Mouse (Mus musculus) midbrain, embryonic 14.5 days (tissue): Measurements from ENCODE around the gene Ttll3. TPM values are rescaled to one million over a fixed set of nuclear protein-coding genes. Genes with fewer than 3 reads are reported as not detected.

Source experiments
- ATAC-seq: fragments of 200-750 bp; cut with Nextera tagmentation; 2 replicates; pipeline ENCODE4 v1.8.0; 2017; ENCODE audit warnings: moderate number of reproducible peaks, moderate library complexity; ENCODE audit not compliant: low FRiP score, low TSS enrichment
- DNase-seq: peaks from one replicate; pipeline ENCODE4 v3.0.0-alpha.2; 2015
- H3K27ac ChIP-seq: fragments of 300-500 bp; sonication (generic); replicated peaks from 2 replicates; pipeline ENCODE4 v1.5.1; 2014; ENCODE audit warnings: mild to moderate bottlenecking, low read depth, low read length, moderate library complexity
- H3K27me3 ChIP-seq: fragments of 300-500 bp; sonication (generic); 2 replicates; pipeline ENCODE4 v1.6.1; 2014; ENCODE audit warnings: low read length, control low read depth, mixed read lengths; ENCODE audit not compliant: control insufficient read depth, insufficient read depth
- H3K36me3 ChIP-seq: fragments of 300-500 bp; sonication (generic); 2 replicates; pipeline ENCODE4 v1.6.1; 2014; ENCODE audit warnings: low read length, control low read depth; ENCODE audit not compliant: control insufficient read depth, insufficient read depth
- H3K4me1 ChIP-seq: fragments of 300-500 bp; sonication (generic); 2 replicates; pipeline ENCODE4 v1.6.1; 2014; ENCODE audit warnings: mild to moderate bottlenecking, antibody characterized with exemption, low read length, control low read depth; ENCODE audit not compliant: control insufficient read depth, insufficient read depth
- H3K4me2 ChIP-seq: fragments of 300-500 bp; sonication (generic); 2 replicates; pipeline ENCODE4 v1.6.1; 2014; ENCODE audit warnings: mild to moderate bottlenecking, low read length, moderate library complexity
- H3K4me3 ChIP-seq: fragments of 300-500 bp; sonication (generic); replicated peaks from 2 replicates; pipeline ENCODE4 v1.5.1; 2014; ENCODE audit warnings: low read depth, low read length
- H3K9ac ChIP-seq: fragments of 300-500 bp; sonication (generic); replicated peaks from 2 replicates; pipeline ENCODE4 v1.6.1; 2014; ENCODE audit warnings: mild to moderate bottlenecking, low read length, moderate library complexity
- H3K9me3 ChIP-seq: fragments of 300-500 bp; sonication (generic); 2 replicates; pipeline ENCODE4 v1.6.1; 2016; ENCODE audit warnings: low read length, control low read depth, mixed read lengths; ENCODE audit not compliant: control insufficient read depth
- WGBS: fragments of 180-500 bp; shearing (Covaris S2); extraction: QIAGEN DNeasy Blood & Tissue Kit; methylation state at CpG from one replicate; pipeline ENCODE4 v1.1.7; 2014; 5-methylcytosine and 5-hydroxymethylcytosine counted together
- polyA plus RNA-seq: library from polyadenylated mRNA; unstranded; fragments of >200 nt; fragmentation: Nextera tagmentation; extraction: Ambion mirVana; gene quantifications from 2 replicates; pipeline ENCODE4 v1.2.1, GENCODE M21; 2014

Gene Ttll3
- polyA plus RNA-seq: 7.3 and 7.8 TPM in 2 replicates

DNA sequence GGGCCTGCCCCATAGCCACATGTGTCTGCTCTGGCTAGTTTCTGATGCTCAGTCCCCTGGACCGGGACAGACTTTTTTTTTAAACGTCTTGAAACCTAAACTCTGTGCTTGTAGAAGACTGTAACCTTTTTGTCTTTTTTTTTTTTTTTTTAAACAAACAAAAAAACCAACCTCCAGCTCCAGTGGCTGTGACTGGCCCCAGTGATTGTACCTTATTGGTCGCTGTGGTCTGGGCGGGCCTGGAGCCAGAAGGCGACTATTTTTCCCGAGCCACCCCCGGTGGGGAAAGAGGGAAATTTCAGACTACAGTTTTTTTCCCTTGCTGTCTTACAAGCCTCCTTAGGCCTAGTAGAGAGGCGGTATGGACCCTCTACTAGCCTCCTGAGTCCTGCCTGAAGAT is at the start of gene Ttll3:
Gene Ttll3, plus strand, starts transcription at position 301 of the 400 bp plus-strand sequence.
- Histone ChIP-seq H3K27me3 (no peaks in the 10 kb centered on the region), H3K9me3 (no peaks in the 10 kb centered on the region), H3K36me3 (peaks cover 69% of the 10 kb centered on the region), H3K4me3 (no peak within 1 kb of the TSS), H3K27ac (no peak within 1 kb of the TSS), H3K4me1 (peaks cover 9% of the 10 kb centered on the region), H3K9ac (no peak within 1 kb of the TSS), H3K4me2 (no peak within 1 kb of the TSS)
- 78% methylated on average over 8 of the region's 8 CpGs for WGBS
- DNase-seq: no peak
- ATAC-seq: no peak

DNA sequence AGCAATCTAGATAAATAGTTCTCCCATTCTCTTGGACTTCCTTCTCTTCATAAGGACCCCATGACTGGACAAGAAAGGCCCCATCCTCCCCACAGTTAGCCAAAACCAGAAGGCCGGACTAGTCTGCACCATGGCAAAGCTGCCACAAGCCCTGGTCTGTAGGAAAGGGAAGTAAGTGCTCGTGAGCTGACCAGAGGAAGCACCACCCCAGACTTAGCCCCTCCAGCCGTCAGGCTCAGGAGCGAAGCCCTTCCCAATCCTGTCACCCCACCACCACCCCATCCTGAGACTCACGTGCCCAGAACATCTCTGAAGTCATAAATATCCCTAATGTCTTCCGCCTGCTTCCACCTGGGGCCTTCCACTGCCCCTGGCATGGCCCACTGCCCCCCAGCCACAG is 47.5 kb upstream of the Ttll3 start:
- Histone ChIP-seq H3K4me1 (peaks cover 17% of the 10 kb centered on the region), H3K27ac (no peak overlapping the region), H3K27me3 (no peaks in the 10 kb centered on the region), H3K4me3 (no peak overlapping the region), H3K9ac (no peak overlapping the region; the same call in 1 of the 2 replicates), H3K9me3 (no peaks in the 10 kb centered on the region), H3K36me3 (peaks cover 36% of the 10 kb centered on the region), H3K4me2 (peak overlapping the region; percentile 9; the same call in 1 of the 2 replicates)
- 90% methylated on average over 6 of the region's 6 CpGs for WGBS
- DNase-seq (no peak), ATAC-seq (no peak)

DNA sequence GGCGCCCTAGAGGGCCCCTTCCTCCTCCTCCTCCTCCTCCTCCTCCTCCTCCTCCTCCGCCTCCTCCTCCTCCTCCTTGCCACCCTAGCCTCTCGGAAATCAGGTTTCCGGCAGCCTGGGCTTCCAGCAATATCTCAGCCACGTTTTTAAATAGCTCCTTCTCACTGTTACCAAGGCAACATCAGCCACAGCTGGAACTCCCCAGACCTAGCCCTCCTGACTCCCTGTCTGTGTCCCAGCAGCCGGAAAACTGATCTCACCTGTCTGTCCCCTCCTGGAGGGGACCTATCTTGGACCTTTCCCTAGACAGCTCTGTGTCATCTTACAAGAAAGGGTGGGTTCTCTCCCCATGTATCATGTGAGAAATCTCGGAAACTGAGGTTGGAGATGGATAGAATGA is 46.8 kb upstream of the Ttll3 start:
- no peak overlapping the region for H3K9ac ChIP-seq
- peak overlapping the region; percentile 82 for H3K4me2 ChIP-seq
- peak overlapping the region; percentile 56 for H3K4me3 ChIP-seq
- no peaks in the 10 kb centered on the region for H3K9me3 ChIP-seq
- ATAC-seq: no peak
- H3K4me1 ChIP-seq: peaks cover 17% of the 10 kb centered on the region
- peaks cover 32% of the 10 kb centered on the region for H3K36me3 ChIP-seq
- DNase-seq: peak; percentile 29
- no peaks in the 10 kb centered on the region for H3K27me3 ChIP-seq
- WGBS: 36% methylated on average over 5 of the region's 7 CpGs
- H3K27ac ChIP-seq: no peak overlapping the region

DNA sequence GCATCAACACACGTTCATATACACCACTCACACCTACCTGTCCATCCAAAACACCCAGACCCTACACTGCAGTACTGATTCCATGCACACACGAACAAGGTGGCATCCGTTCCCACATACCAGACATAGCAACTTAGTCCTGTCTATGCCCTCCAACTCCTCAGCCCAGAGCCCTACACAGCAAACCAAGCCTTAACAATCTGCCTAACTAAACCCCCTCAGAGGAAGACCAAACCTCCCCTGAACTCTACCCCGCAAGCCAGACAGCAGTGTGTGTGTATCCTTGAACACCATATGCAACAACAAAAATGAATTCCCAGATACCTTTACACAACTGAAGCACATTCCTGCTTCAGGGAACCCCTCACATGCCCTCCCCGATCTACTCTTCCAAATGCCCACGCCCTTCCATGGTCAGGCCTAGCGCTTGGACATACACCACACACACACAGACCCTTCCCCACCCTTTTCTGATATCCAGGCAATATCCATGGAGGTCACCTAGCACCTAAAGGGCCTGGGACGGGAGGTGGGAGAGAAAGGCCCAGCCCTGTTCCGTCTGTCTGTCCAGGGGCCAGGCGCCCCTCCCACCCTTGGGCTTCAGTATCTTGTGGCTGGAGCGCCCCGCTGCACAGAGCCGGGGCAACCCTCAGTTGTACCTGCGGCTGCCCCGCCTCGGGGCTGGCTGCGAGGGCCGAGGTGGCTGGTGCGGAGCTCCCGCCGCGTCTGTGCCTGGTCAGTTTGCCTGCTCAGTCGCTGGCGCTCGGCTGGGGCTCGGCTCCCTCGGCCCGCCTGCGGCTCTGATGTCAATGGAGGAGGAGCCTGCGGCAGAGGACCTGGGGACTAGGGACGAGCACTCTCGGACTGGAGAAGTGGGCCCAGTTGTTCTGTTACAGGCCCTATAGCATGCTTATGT is 45.6 kb upstream of the Ttll3 start, which contains the start of gene Camk1:
Gene Camk1, minus strand, starts transcription at position 808 of the 916 bp plus-strand sequence.
- Histone ChIP-seq H3K4me3 (peak within 1 kb of the TSS; percentile 56), H3K9ac (peak within 1 kb of the TSS; percentile 86), H3K27ac (peak within 1 kb of the TSS; percentile 42), H3K4me2 (peak within 1 kb of the TSS; percentile 82), H3K27me3 (no peaks in the 10 kb centered on the region), H3K4me1 (peaks cover 17% of the 10 kb centered on the region), H3K36me3 (peaks cover 22% of the 10 kb centered on the region), H3K9me3 (no peaks in the 10 kb centered on the region)
- 15% methylated on average over 32 of the region's 32 CpGs for WGBS
- peak; percentile 79 for DNase-seq
- peak; percentile 85 for ATAC-seq

DNA sequence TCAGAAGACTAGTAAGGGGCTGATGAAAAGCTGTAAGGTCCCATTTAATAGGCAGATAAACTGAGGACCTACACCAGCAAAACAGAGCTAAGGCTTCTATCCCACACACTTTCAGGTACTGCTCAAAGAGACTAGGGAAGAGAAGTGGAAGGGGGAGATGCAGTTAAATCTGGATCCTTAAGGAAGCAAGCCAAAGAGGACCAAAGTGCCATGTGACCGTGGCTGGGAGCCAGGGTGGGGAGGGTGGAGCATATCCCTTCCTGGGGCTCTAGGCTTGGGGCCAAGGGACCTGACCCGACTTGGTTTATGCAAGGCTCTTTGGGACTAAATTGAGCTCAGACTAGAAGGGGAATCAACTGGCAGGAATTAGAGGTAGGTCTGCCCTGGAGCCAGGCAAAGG is 44.7 kb upstream of the Ttll3 start:
- Histone ChIP-seq H3K9ac (no peak overlapping the region), H3K4me1 (peaks cover 17% of the 10 kb centered on the region), H3K27ac (no peak overlapping the region), H3K9me3 (no peaks in the 10 kb centered on the region), H3K4me2 (peak overlapping the region; percentile 82), H3K4me3 (no peak overlapping the region; the same call in 1 of the 2 replicates), H3K36me3 (peaks cover 13% of the 10 kb centered on the region), H3K27me3 (no peaks in the 10 kb centered on the region)
- 50% methylated on average over 2 of the region's 2 CpGs for WGBS
- ATAC-seq (no peak), DNase-seq (peak; percentile 41)

DNA sequence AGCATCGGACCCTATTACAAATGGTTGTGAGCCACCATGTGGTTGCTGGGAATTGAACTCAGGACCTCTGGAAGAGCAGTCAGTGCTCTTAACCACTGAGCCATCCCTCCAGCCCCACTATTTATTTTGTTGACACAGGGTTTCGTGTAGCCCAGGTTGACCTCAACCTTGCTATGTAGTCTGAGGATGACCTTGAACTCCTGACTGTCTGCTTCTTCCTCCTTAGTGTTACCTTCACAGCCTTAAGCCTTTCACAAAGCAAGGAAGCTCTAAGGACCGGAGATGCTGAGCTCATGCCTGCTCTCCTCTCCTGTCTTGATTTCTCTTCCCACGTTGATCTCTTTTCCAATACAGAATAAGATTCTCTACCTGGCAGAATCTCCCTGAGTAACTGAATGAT is 42.2 kb upstream of the Ttll3 start:
- Histone ChIP-seq H3K4me2 (no peak overlapping the region), H3K9me3 (no peaks in the 10 kb centered on the region), H3K4me1 (peaks cover 17% of the 10 kb centered on the region), H3K27me3 (no peaks in the 10 kb centered on the region), H3K9ac (no peak overlapping the region), H3K4me3 (no peak overlapping the region), H3K36me3 (no peaks in the 10 kb centered on the region), H3K27ac (no peak overlapping the region)
- DNase-seq (no peak), ATAC-seq (no peak)
- WGBS: 81% methylated on average over 4 of the region's 4 CpGs

DNA sequence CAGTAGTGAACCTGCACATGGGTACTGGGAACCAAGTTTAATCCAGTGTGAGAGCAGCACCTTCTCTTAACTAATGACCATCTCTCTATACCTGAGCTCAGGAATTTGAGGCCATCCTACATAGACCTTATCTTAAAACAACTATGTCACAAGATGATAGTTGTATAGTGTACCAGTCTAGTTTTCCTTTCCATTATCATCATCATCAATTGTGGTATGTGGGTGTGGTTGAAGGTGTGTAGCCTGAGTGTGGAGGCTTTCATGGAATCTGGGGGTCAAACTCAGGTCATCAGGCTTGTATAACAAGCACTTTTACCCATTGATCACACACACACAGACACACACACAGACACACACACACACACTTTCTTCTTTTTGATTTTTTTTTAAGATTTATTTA is 38.5 kb upstream of the Ttll3 start:
- no peaks in the 10 kb centered on the region for H3K36me3 ChIP-seq
- H3K9ac ChIP-seq: no peak overlapping the region
- H3K4me3 ChIP-seq: no peak overlapping the region
- no peaks in the 10 kb centered on the region for H3K9me3 ChIP-seq
- H3K27ac ChIP-seq: no peak overlapping the region
- DNase-seq (no peak), ATAC-seq (no peak)
- H3K4me2 ChIP-seq: no peak overlapping the region
- no peaks in the 10 kb centered on the region for H3K27me3 ChIP-seq
- H3K4me1 ChIP-seq: no peaks in the 10 kb centered on the region

DNA sequence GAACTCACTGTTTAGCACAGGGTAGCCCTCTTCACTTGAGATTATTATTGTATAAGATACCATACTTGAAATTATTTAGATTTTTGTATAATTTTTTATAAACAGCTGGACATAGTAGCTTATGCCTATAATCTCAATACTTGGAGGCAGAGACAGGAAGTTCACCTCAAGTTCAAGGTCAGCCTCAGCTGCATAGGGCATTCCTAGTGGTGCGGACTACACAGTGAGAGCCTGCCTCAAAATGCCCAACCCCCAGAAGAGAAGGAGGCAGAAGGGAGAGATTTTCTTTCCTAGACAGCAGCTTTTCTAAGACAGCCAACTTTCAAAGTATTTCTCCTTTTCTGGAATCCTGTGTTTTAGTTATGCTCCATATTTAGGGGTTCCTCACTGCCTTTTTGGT is 37.9 kb upstream of the Ttll3 start:
- H3K9ac ChIP-seq: no peak overlapping the region
- ATAC-seq: no peak
- DNase-seq: no peak

DNA sequence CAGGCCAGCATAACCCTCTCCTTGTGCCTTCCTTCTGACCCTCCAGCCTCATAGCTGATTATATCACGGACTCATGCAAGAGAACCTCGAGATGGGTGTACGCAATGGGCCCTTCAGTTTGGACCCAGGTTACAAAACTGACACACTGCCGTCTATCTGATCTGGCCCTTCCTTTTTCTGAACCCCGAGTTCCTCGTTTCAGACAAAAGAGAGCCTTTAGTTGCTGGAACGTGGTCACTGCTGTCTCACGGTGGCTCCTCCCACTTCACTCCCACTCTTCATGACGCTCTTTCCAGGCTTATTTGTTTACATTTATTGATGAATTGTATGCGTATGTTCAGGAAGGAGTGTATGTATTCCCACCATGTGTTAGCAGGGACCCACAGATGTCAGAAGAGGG is 37.4 kb upstream of the Ttll3 start:
- Histone ChIP-seq H3K4me1 (no peaks in the 10 kb centered on the region), H3K9ac (no peak overlapping the region), H3K27ac (no peak overlapping the region), H3K4me2 (no peak overlapping the region), H3K36me3 (no peaks in the 10 kb centered on the region), H3K9me3 (no peaks in the 10 kb centered on the region), H3K4me3 (no peak overlapping the region), H3K27me3 (no peaks in the 10 kb centered on the region)
- WGBS: 62% methylated on average over 10 of the region's 10 CpGs
- ATAC-seq (no peak), DNase-seq (no peak)

More for the DNA sequence above, 37.9 kb upstream of the Ttll3 start:
- H3K9me3 ChIP-seq: no peaks in the 10 kb centered on the region
- H3K27me3 ChIP-seq: no peaks in the 10 kb centered on the region
- H3K4me1 ChIP-seq: no peaks in the 10 kb centered on the region
- 100% methylated on average over 1 of the region's 1 CpGs for WGBS
- no peak overlapping the region for H3K27ac ChIP-seq
- no peak overlapping the region for H3K4me3 ChIP-seq
- no peaks in the 10 kb centered on the region for H3K36me3 ChIP-seq
- H3K4me2 ChIP-seq: no peak overlapping the region
